Mouse (Mus musculus): ENCODE data around the gene 6030468B19Rik. TPM values are rescaled to one million over a fixed set of nuclear protein-coding genes. Genes with fewer than 3 reads are reported as not detected.
A peak's percentile ranks its signal among the peaks of the same experiment; 100 is the strongest.

6030468B19Rik gene
- polyA plus RNA-seq, 1 experiment = not detected

DNA sequence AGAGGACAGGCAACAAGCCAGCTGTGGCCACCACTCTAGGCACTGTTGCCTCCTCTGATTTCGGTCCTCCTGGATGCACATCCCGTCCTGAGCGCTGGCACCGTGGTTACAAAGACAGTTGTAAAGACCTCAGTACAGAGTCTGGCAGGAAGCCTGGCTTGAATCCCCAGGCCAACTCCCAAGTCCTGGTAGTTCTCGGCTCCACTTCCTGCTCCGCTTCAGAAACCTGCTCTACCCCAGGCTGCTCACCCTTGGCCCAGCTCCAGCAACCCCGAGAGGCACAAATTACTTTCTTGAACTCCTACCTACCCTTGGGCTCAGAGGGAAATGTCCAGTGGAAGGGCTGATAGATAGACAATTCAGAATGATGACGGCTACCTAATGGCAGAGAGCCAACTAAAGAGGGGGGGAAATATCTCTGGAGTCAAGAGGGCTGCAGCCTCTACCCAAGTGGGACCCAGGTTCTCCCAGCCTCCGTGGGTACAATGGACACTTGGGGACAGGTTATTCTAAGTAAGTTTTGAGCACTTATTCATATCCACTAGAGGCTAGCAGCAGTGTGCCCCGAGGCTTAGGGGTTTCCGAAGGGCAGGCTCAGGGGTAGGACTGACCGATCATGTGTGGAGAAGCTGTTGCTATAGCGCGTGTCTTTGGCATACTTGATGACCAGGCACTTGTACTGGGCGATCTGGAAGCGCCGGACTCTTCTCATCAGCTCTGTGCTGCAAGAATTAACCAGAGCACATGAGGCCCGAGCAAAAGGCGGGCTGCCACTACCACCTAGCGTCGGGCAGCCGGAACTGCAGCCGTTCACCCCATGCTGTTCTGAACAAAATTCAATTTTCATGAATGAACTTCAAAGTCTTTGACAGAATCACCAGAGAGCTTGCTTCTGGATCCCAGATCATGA is 26.9 kb downstream of the 6030468B19Rik start:
- Histone ChIP-seq H3K79me2 (ENCODE audit: control insufficient read depth, insufficient read depth) (peaks cover 36% of the 10 kb centered on the region), H3K36me3 (ENCODE audit: control insufficient read depth, insufficient read depth) (peaks cover 7% of the 10 kb centered on the region), H3ac (ENCODE audit: control insufficient read depth, insufficient read length) (no peak overlapping the region), H3K4me2 (ENCODE audit: low read depth) (peak overlapping the region; percentile 94), H3K4me3 (peak overlapping the region; percentile 45), H3K27me3 (ENCODE audit: control insufficient read depth, insufficient read depth, insufficient read length) (no peaks in the 10 kb centered on the region)
- TF ChIP-seq POLR2AphosphoS2 (IDR thresholded peaks at IDR 0.05; ENCODE audit: insufficient read length, low read depth) (peak; percentile 57), TCF12 (IDR thresholded peaks at IDR 0.05; ENCODE audit: insufficient read depth, poor library complexity, severe bottlenecking) (no peak), MYOD1 (IDR thresholded peaks at IDR 0.05; ENCODE audit: control insufficient read depth in 1 of 3, insufficient read length in 2 of 3, low read depth in 2 of 3) (peak in 1 of 3 experiments; percentile 13), POLR2A (IDR thresholded peaks at IDR 0.05; ENCODE audit: insufficient read length, low read depth) (peak; percentile 25), TCF3 (IDR thresholded peaks at IDR 0.05; ENCODE audit: insufficient read length, low read depth) (no peak)

- peak within 1 kb of the TSS; percentile 94 for H3K4me2 ChIP-seq (ENCODE audit: low read depth)
- peaks cover 26% of the 10 kb centered on the region for H3K79me2 ChIP-seq (ENCODE audit: control insufficient read depth, insufficient read depth)
- TF ChIP-seq MYOD1 (IDR thresholded peaks at IDR 0.05; ENCODE audit: control insufficient read depth in 1 of 3, insufficient read length in 2 of 3, low read depth in 2 of 3) (no peak), MYOG (IDR thresholded peaks at IDR 0.05; ENCODE audit: control insufficient read depth in 1 of 3, insufficient read depth in 1 of 3, insufficient read length in 2 of 3, low read depth in 2 of 3) (no peak), USF1 (IDR thresholded peaks at IDR 0.05; ENCODE audit: low read depth) (no peak), POLR2AphosphoS2 (IDR thresholded peaks at IDR 0.05; ENCODE audit: insufficient read length, low read depth) (peak; percentile 61), TCF12 (IDR thresholded peaks at IDR 0.05; ENCODE audit: insufficient read depth, poor library complexity, severe bottlenecking) (no peak), TCF3 (IDR thresholded peaks at IDR 0.05; ENCODE audit: insufficient read length, low read depth) (no peak), CEBPB (IDR thresholded peaks at IDR 0.05; ENCODE audit: insufficient read depth, poor library complexity, severe bottlenecking) (no peak), SRF (IDR thresholded peaks at IDR 0.05; ENCODE audit: control insufficient read depth, insufficient read length, low read depth) (peak; percentile 1), MAX (IDR thresholded peaks at IDR 0.05; ENCODE audit: low read depth) (no peak), POLR2A (IDR thresholded peaks at IDR 0.05; ENCODE audit: insufficient read length, low read depth) (peak; percentile 54), REST (IDR thresholded peaks at IDR 0.05; ENCODE audit: insufficient read depth, insufficient read length) (no peak), E2F4 (IDR thresholded peaks at IDR 0.05; ENCODE audit: insufficient read depth) (peak; percentile 74)
Observed at GRCm38 (mm10) chr11:117825333-117826101, 28.1 kb downstream of the 6030468B19Rik start, which contains the start of the genes Afmid and Tk1. TSS of gene Afmid (plus strand) at chr11:117825924. TSS of gene Tk1 (minus strand) at chr11:117826092.

GRCm38 (mm10) chr11:117826164-117826563 is 28.7 kb downstream of the 6030468B19Rik start:
- no peaks in the 10 kb centered on the region for H3K27me3 ChIP-seq (ENCODE audit: control insufficient read depth, insufficient read depth, insufficient read length)
- H3ac ChIP-seq (ENCODE audit: control insufficient read depth, insufficient read length) = peak overlapping the region; percentile 5
- peaks cover 19% of the 10 kb centered on the region for H3K79me2 ChIP-seq (ENCODE audit: control insufficient read depth, insufficient read depth)
- H3K36me3 ChIP-seq (ENCODE audit: control insufficient read depth, insufficient read depth) = no peaks in the 10 kb centered on the region
- TF ChIP-seq REST (IDR thresholded peaks at IDR 0.05; ENCODE audit: insufficient read depth, insufficient read length) (no peak), POLR2A (IDR thresholded peaks at IDR 0.05; ENCODE audit: insufficient read length, low read depth) (no peak), E2F4 (IDR thresholded peaks at IDR 0.05; ENCODE audit: insufficient read depth) (no peak), MYOD1 (IDR thresholded peaks at IDR 0.05; ENCODE audit: control insufficient read depth in 1 of 3, insufficient read length in 2 of 3, low read depth in 2 of 3) (no peak), SRF (IDR thresholded peaks at IDR 0.05; ENCODE audit: control insufficient read depth, insufficient read length, low read depth) (no peak), MAX (IDR thresholded peaks at IDR 0.05; ENCODE audit: low read depth) (no peak), POLR2AphosphoS2 (IDR thresholded peaks at IDR 0.05; ENCODE audit: insufficient read length, low read depth) (no peak), TCF12 (IDR thresholded peaks at IDR 0.05; ENCODE audit: insufficient read depth, poor library complexity, severe bottlenecking) (no peak), MYOG (IDR thresholded peaks at IDR 0.05; ENCODE audit: control insufficient read depth in 1 of 3, insufficient read depth in 1 of 3, insufficient read length in 2 of 3, low read depth in 2 of 3) (no peak), CEBPB (IDR thresholded peaks at IDR 0.05; ENCODE audit: insufficient read depth, poor library complexity, severe bottlenecking) (no peak)
- peak overlapping the region; percentile 45 for H3K4me3 ChIP-seq
- H3K4me2 ChIP-seq (ENCODE audit: low read depth) = peak overlapping the region; percentile 94

More at GRCm38 (mm10) chr11:117825333-117826101, 28.1 kb downstream of the 6030468B19Rik start, which contains the start of the genes Afmid and Tk1:
- Histone ChIP-seq H3K27me3 (ENCODE audit: control insufficient read depth, insufficient read depth, insufficient read length) (no peaks in the 10 kb centered on the region), H3K4me3 (peak within 1 kb of the TSS; percentile 45), H3K36me3 (ENCODE audit: control insufficient read depth, insufficient read depth) (no peaks in the 10 kb centered on the region), H3ac (ENCODE audit: control insufficient read depth, insufficient read length) (peak within 1 kb of the TSS; percentile 5)

GRCm38 (mm10) chr11:117826916-117827315 is 29.5 kb downstream of the 6030468B19Rik start:
- Histone ChIP-seq H3K27me3 (ENCODE audit: control insufficient read depth, insufficient read depth, insufficient read length) (no peaks in the 10 kb centered on the region), H3K4me2 (ENCODE audit: low read depth) (peak overlapping the region; percentile 94), H3K4me3 (peak overlapping the region; percentile 45), H3K79me2 (ENCODE audit: control insufficient read depth, insufficient read depth) (peaks cover 12% of the 10 kb centered on the region), H3ac (ENCODE audit: control insufficient read depth, insufficient read length) (no peak overlapping the region), H3K36me3 (ENCODE audit: control insufficient read depth, insufficient read depth) (no peaks in the 10 kb centered on the region)
- TF ChIP-seq POLR2AphosphoS2 (IDR thresholded peaks at IDR 0.05; ENCODE audit: insufficient read length, low read depth) (peak; percentile 8), POLR2A (IDR thresholded peaks at IDR 0.05; ENCODE audit: insufficient read length, low read depth) (no peak)
